Mouse (Mus musculus) liver, adult 2 months (tissue): Measurements from ENCODE around the gene Camk2b. TPM values are rescaled to one million over a fixed set of nuclear protein-coding genes. Genes with fewer than 3 reads are reported as not detected.

Experiments
- DNase-seq: peaks from one replicate; pipeline ENCODE4 v3.0.0-alpha.2; 2011; ENCODE audit warnings: low read depth, low spot score; ENCODE audit errors: extremely low read depth
- H3K27ac ChIP-seq: fragments of 200-500 bp; replicated peaks from 2 replicates; pipeline ENCODE4 v1.5.1; 2012; ENCODE audit warnings: low read depth, mild to moderate bottlenecking, control low read depth, inconsistent platforms, low read length; ENCODE audit not compliant: insufficient read depth
- H3K27me3 ChIP-seq: fragments of 200-500 bp; 2 replicates; pipeline ENCODE4 v1.6.1; 2012; ENCODE audit warnings: mild to moderate bottlenecking, moderate library complexity, low read length, inconsistent platforms; ENCODE audit not compliant: control insufficient read depth, insufficient read depth
- H3K36me3 ChIP-seq: fragments of 200-500 bp; 2 replicates; pipeline ENCODE4 v1.6.1; 2012; ENCODE audit warnings: low read length, inconsistent platforms; ENCODE audit not compliant: control insufficient read depth, insufficient read depth
- H3K4me1 ChIP-seq: fragments of 200-500 bp; 2 replicates; pipeline ENCODE4 v1.6.1; 2011; ENCODE audit warnings: low read length; ENCODE audit not compliant: control insufficient read depth, insufficient read depth
- H3K4me3 ChIP-seq: fragments of 200-500 bp; 2 replicates; pipeline ENCODE4 v1.5.1; 2011; ENCODE audit warnings: low read depth, mild to moderate bottlenecking, control low read depth, low read length, moderate library complexity; ENCODE audit not compliant: insufficient read depth
- H3K79me2 ChIP-seq: fragments of 200-500 bp; 2 replicates; pipeline ENCODE4 v1.6.1; 2012; ENCODE audit warnings: inconsistent platforms, mild to moderate bottlenecking, low read length, moderate library complexity; ENCODE audit not compliant: control insufficient read depth, insufficient read depth
- H3K9ac ChIP-seq: fragments of 200-500 bp; 2 replicates; pipeline ENCODE4 v1.6.1; 2012; ENCODE audit warnings: low read depth, mild to moderate bottlenecking, control low read depth, inconsistent platforms, low read length
- CTCF ChIP-seq: fragments of 200-500 bp; IDR thresholded peaks from 2 replicates; pipeline ENCODE4 v1.5.1; 2011; ENCODE audit warnings: low read depth, low read length, control low read depth
- POLR2A ChIP-seq: fragments of 200-500 bp; IDR thresholded peaks from 2 replicates; pipeline ENCODE4 v1.6.1; 2011; ENCODE audit warnings: low read length, control low read depth; ENCODE audit not compliant: insufficient read depth; ENCODE audit errors: extremely low read depth
- WGBS: fragments of 180-500 bp; shearing (Covaris S2); methylation state at CpG from one replicate; pipeline ENCODE4 v1.1.7; 2018; 5-methylcytosine and 5-hydroxymethylcytosine counted together
- polyA plus RNA-seq: library from polyadenylated mRNA; depleted of rRNA; stranded (reverse); fragments of >200 nt; gene quantifications from 2 replicates; pipeline ENCODE4 v1.2.3, GENCODE M21; 2012
- total RNA-seq: library from RNA; depleted of rRNA; stranded (reverse); fragments of >200 nt; gene quantifications from 2 replicates; pipeline ENCODE4 v1.2.3, GENCODE M21; 2014

The Camk2b gene
- total and polyA plus RNA-seq, 2 experiments = 8.1 to 8.5 TPM

- WGBS = 92% methylated on average over 7 of the region's 7 CpGs
- TF ChIP-seq POLR2A (no peak), CTCF (no peak)
- H3K36me3 ChIP-seq = no peaks in the 10 kb centered on the region
Measured at GRCm38 (mm10) chr11:6037686-6038085, 28.5 kb downstream of the Camk2b start.

GRCm38 (mm10) chr11:6037198-6037597 is 29.0 kb downstream of the Camk2b start:
- WGBS = 90% methylated on average over 7 of the region's 7 CpGs
- Histone ChIP-seq H3K36me3 (no peaks in the 10 kb centered on the region), H3K9ac (no peak overlapping the region), H3K79me2 (no peaks in the 10 kb centered on the region), H3K4me3 (no peak overlapping the region), H3K4me1 (no peaks in the 10 kb centered on the region), H3K27ac (no peak overlapping the region), H3K27me3 (no peaks in the 10 kb centered on the region)
- TF ChIP-seq CTCF (no peak), POLR2A (no peak)
- no peak for DNase-seq

More at GRCm38 (mm10) chr11:6037686-6038085, 28.5 kb downstream of the Camk2b start:
- H3K27me3 ChIP-seq = no peaks in the 10 kb centered on the region
- H3K9ac ChIP-seq = no peak overlapping the region
- H3K79me2 ChIP-seq = no peaks in the 10 kb centered on the region
- H3K27ac ChIP-seq = no peak overlapping the region
- H3K4me1 ChIP-seq = no peaks in the 10 kb centered on the region
- H3K4me3 ChIP-seq = no peak overlapping the region
- DNase-seq = no peak

- Histone ChIP-seq H3K4me3 (no peak overlapping the region), H3K27me3 (no peaks in the 10 kb centered on the region), H3K36me3 (no peaks in the 10 kb centered on the region), H3K27ac (no peak overlapping the region), H3K9ac (no peak overlapping the region), H3K79me2 (no peaks in the 10 kb centered on the region), H3K4me1 (no peaks in the 10 kb centered on the region)
- no peak for TF ChIP-seq POLR2A
- TF ChIP-seq CTCF = no peak
- WGBS = 90% methylated on average over 4 of the region's 4 CpGs
- no peak for DNase-seq
Measured at GRCm38 (mm10) chr11:6036477-6036876, 29.7 kb downstream of the Camk2b start.

GRCm38 (mm10) chr11:6035521-6035920 is 30.6 kb downstream of the Camk2b start:
- no peaks in the 10 kb centered on the region for H3K27me3 ChIP-seq
- DNase-seq = no peak
- no peak overlapping the region for H3K9ac ChIP-seq
- no peak overlapping the region for H3K27ac ChIP-seq
- no peaks in the 10 kb centered on the region for H3K79me2 ChIP-seq
- 87% methylated on average over 3 of the region's 3 CpGs for WGBS
- TF ChIP-seq POLR2A (no peak), CTCF (no peak)
- no peaks in the 10 kb centered on the region for H3K4me1 ChIP-seq
- no peak overlapping the region for H3K4me3 ChIP-seq
- no peaks in the 10 kb centered on the region for H3K36me3 ChIP-seq

- no peak for DNase-seq
- no peaks in the 10 kb centered on the region for H3K27me3 ChIP-seq
- TF ChIP-seq CTCF (no peak), POLR2A (no peak)
Measured at GRCm38 (mm10) chr11:6034740-6035139, 31.4 kb downstream of the Camk2b start.

GRCm38 (mm10) chr11:6033801-6034200 is 32.4 kb downstream of the Camk2b start:
- H3K4me3 ChIP-seq = no peak overlapping the region
- no peaks in the 10 kb centered on the region for H3K36me3 ChIP-seq
- WGBS = 48% methylated on average over 5 of the region's 5 CpGs
- H3K27ac ChIP-seq = no peak overlapping the region
- H3K4me1 ChIP-seq = no peaks in the 10 kb centered on the region
- no peak for TF ChIP-seq POLR2A
- no peak for TF ChIP-seq CTCF
- no peak overlapping the region for H3K9ac ChIP-seq
- no peaks in the 10 kb centered on the region for H3K27me3 ChIP-seq
- no peaks in the 10 kb centered on the region for H3K79me2 ChIP-seq
- DNase-seq = peak; percentile 73

More at GRCm38 (mm10) chr11:6034740-6035139, 31.4 kb downstream of the Camk2b start:
- H3K4me1 ChIP-seq = no peaks in the 10 kb centered on the region
- no peaks in the 10 kb centered on the region for H3K36me3 ChIP-seq
- H3K79me2 ChIP-seq = no peaks in the 10 kb centered on the region
- H3K4me3 ChIP-seq = no peak overlapping the region
- 86% methylated on average over 2 of the region's 2 CpGs for WGBS
- no peak overlapping the region for H3K27ac ChIP-seq
- no peak overlapping the region for H3K9ac ChIP-seq
